Mouse (Mus musculus) stomach, embryonic 15.5 days (tissue): Measurements from ENCODE around the gene Dnmt3b. TPM values are rescaled to one million over a fixed set of nuclear protein-coding genes. Genes with fewer than 3 reads are reported as not detected.

ENCODE experiments used
- ATAC-seq: fragments of 200-750 bp; cut with Nextera tagmentation; 2 replicates; pipeline ENCODE4 v1.8.0; 2017; ENCODE audit warnings: low read depth, moderate number of reproducible peaks, moderate TSS enrichment; ENCODE audit not compliant: insufficient read depth, low FRiP score
- H3K27ac ChIP-seq: fragments of 300-500 bp; sonication (generic); 2 replicates; pipeline ENCODE4 v1.5.1; 2015; ENCODE audit warnings: mild to moderate bottlenecking, inconsistent platforms
- H3K27me3 ChIP-seq: fragments of 300-500 bp; sonication (generic); replicated peaks from 2 replicates; pipeline ENCODE4 v1.6.1; 2015; ENCODE audit warnings: inconsistent platforms
- H3K36me3 ChIP-seq: fragments of 300-500 bp; sonication (generic); 2 replicates; pipeline ENCODE4 v1.6.1; 2015; ENCODE audit warnings: inconsistent platforms
- H3K4me1 ChIP-seq: fragments of 300-500 bp; sonication (generic); 2 replicates; pipeline ENCODE4 v1.6.1; 2015; ENCODE audit warnings: inconsistent platforms
- H3K4me2 ChIP-seq: fragments of 300-500 bp; sonication (generic); 2 replicates; pipeline ENCODE4 v1.6.1; 2015; ENCODE audit warnings: mild to moderate bottlenecking, inconsistent platforms
- H3K4me3 ChIP-seq: fragments of 300-500 bp; sonication (generic); replicated peaks from 2 replicates; pipeline ENCODE4 v1.5.1; 2015; ENCODE audit warnings: inconsistent platforms
- H3K9ac ChIP-seq: fragments of 300-500 bp; sonication (generic); 2 replicates; pipeline ENCODE4 v1.6.1; 2015; ENCODE audit warnings: inconsistent platforms
- H3K9me3 ChIP-seq: fragments of 300-500 bp; sonication (generic); 2 replicates; pipeline ENCODE4 v1.6.1; 2016; ENCODE audit warnings: inconsistent platforms
- WGBS: fragments of 180-500 bp; shearing (Covaris S2); methylation state at CpG from one replicate; pipeline ENCODE4 v1.1.7; 2015; 5-methylcytosine and 5-hydroxymethylcytosine counted together
- polyA plus RNA-seq: library from polyadenylated mRNA; unstranded; fragments of >200 nt; fragmentation: Nextera tagmentation; extraction: Ambion mirVana; gene quantifications from 2 replicates; pipeline ENCODE4 v1.2.1, GENCODE M21; 2015

Dnmt3b gene
- polyA plus RNA-seq, 1 experiment from 2014 or later: 8.9 TPM

DNA sequence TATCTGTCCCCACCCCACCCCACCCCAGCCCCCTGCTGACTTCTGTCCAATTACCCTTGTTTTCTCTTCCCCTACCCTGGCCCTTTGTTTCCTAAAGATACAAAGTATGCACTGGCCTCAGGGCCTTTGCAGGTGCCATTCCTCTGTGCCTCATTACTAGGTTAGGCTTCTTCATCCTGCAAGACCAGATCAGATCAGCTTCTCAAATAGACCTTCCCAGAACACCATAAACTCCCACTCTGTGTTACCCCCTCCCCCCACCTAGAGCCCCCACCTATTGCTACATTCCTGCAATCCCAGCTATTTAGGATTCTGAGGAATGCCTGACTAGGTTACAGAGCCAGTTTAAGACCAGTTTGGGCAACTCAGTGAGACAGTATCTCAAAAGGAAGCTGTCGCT lies 37.5 kb upstream of the Dnmt3b start:
- Histone ChIP-seq H3K9me3 (no peaks in the 10 kb centered on the region), H3K27me3 (no peaks in the 10 kb centered on the region), H3K4me2 (no peak overlapping the region), H3K4me1 (peaks cover 25% of the 10 kb centered on the region), H3K4me3 (no peak overlapping the region), H3K27ac (no peak overlapping the region), H3K36me3 (no peaks in the 10 kb centered on the region), H3K9ac (no peak overlapping the region)
- no peak for ATAC-seq
- 93% methylated on average over 1 of the region's 1 CpGs for WGBS

DNA sequence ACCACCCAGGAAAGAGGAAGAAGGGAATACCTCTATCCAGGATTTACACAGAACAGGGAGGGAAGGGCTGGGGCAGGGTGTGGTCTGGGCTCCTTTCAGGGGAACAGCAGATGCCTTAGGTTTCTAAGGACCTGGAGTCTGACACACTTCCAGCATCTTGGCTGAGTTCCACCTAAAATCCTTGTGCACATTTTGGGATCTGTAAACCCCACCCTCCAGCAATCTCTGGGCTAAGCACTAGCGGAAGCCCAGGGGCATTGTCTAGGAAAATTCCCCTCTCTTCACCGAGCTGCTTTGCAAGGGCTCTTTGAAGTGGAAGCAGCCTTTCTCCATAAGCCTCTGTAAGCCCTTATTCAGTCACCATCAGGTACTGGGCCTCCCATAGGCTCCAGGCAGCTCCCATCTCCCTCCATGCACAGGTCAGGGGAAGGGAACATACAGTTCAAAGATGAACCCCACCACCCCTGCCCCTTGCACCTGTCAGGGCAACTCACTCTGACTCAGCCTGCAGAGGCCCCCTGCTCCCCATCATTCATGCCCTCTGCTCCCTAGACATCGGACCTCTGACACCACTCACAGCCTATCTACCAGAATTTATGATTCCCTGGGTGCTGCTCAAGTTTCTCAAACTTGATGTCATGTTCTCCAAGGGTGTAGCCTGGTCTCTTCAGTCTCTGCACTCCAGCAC lies 36.5 kb upstream of the Dnmt3b start:
- no peak overlapping the region for H3K27ac ChIP-seq
- no peak for ATAC-seq
- no peak overlapping the region for H3K9ac ChIP-seq
- no peaks in the 10 kb centered on the region for H3K9me3 ChIP-seq
- H3K36me3 ChIP-seq: no peaks in the 10 kb centered on the region
- H3K27me3 ChIP-seq: no peaks in the 10 kb centered on the region
- H3K4me1 ChIP-seq: peaks cover 20% of the 10 kb centered on the region
- no peak overlapping the region for H3K4me2 ChIP-seq
- WGBS: 37% methylated on average over 3 of the region's 3 CpGs
- no peak overlapping the region for H3K4me3 ChIP-seq

DNA sequence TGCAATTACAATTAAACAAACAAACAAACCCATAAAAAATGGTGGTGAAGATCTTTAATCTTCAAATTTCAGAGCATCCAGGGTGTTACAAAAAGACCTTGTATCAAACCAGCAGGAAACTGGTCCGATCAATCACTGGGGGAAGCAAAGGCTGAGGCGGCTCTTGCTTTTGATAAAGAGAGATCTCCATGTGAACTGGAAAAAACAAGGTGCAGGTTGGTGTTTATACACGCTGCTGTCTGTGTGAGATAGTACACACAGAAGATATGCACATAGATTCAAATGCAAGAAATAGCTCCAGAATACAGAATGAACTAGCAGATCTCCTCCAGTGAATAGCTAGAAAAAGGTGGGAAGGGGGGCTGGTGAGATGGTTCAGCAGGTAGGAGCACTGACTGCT lies 32.4 kb upstream of the Dnmt3b start:
- no peak overlapping the region for H3K9ac ChIP-seq
- no peak for ATAC-seq
- no peak overlapping the region for H3K4me2 ChIP-seq
- no peaks in the 10 kb centered on the region for H3K4me1 ChIP-seq
- peaks cover 25% of the 10 kb centered on the region for H3K36me3 ChIP-seq
- no peaks in the 10 kb centered on the region for H3K9me3 ChIP-seq
- no peaks in the 10 kb centered on the region for H3K27me3 ChIP-seq
- H3K4me3 ChIP-seq: no peak overlapping the region
- H3K27ac ChIP-seq: no peak overlapping the region
- WGBS: 87% methylated on average over 3 of the region's 3 CpGs

DNA sequence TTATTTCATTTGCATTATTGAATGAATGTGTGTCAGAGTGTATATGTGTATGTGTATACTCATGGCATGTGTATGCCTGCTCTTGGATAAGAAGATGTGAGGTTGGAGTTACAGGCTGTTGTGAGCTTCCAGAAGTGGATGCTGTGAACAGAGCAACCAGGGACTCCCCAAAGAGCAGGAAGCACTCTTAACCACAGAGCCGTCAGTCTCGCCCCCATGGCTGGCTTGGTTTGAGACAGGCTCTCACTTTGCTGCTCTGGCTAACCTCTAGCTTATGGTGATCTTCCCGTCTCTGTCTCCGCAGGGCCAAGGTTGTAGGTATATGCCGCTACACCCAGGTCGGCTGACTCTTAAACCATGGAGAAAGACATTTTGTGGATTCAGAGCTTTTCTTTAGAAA lies 30.8 kb upstream of the Dnmt3b start:
- ATAC-seq: no peak
- Histone ChIP-seq H3K27me3 (no peaks in the 10 kb centered on the region), H3K36me3 (peaks cover 36% of the 10 kb centered on the region)

GRCm38 (mm10) chr2:153618889-153619288 lies 30.4 kb upstream of the Dnmt3b start:
- Histone ChIP-seq H3K4me3 (no peak overlapping the region), H3K27me3 (no peaks in the 10 kb centered on the region), H3K9ac (no peak overlapping the region), H3K27ac (no peak overlapping the region), H3K4me2 (no peak overlapping the region), H3K9me3 (no peaks in the 10 kb centered on the region), H3K36me3 (peaks cover 36% of the 10 kb centered on the region), H3K4me1 (no peaks in the 10 kb centered on the region)
- 72% methylated on average over 10 of the region's 10 CpGs for WGBS
- no peak for ATAC-seq

More for the DNA sequence above, 30.8 kb upstream of the Dnmt3b start:
- H3K9me3 ChIP-seq: no peaks in the 10 kb centered on the region
- 88% methylated on average over 6 of the region's 6 CpGs for WGBS
- H3K4me2 ChIP-seq: no peak overlapping the region
- H3K4me3 ChIP-seq: no peak overlapping the region
- no peak overlapping the region for H3K9ac ChIP-seq
- no peaks in the 10 kb centered on the region for H3K4me1 ChIP-seq
- H3K27ac ChIP-seq: no peak overlapping the region

DNA sequence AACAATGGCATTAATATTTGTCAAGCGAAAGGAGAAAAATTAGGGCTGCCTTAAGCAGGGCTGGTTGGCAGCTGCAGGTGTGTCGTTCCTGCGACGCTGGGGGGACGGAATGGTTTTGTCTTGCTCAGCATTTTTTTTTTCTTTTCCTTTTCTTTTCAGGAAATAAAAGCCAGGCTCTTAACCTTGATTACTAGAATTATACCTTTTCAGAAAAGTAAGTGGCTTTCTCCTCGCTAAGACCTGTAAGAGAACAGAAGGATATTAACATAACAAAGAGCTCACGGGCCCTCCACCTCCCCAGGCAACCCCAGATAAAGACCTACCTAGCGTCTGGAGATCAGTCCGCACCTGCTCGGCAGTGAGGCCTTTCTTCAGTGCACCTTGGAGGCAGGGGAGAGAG lies 26.8 kb upstream of the Dnmt3b start:
- Histone ChIP-seq H3K4me2 (no peak overlapping the region), H3K36me3 (peaks cover 48% of the 10 kb centered on the region), H3K9me3 (no peaks in the 10 kb centered on the region), H3K9ac (no peak overlapping the region), H3K27me3 (no peaks in the 10 kb centered on the region), H3K27ac (no peak overlapping the region), H3K4me1 (no peaks in the 10 kb centered on the region), H3K4me3 (no peak overlapping the region)
- no peak for ATAC-seq
- 72% methylated on average over 10 of the region's 10 CpGs for WGBS

DNA sequence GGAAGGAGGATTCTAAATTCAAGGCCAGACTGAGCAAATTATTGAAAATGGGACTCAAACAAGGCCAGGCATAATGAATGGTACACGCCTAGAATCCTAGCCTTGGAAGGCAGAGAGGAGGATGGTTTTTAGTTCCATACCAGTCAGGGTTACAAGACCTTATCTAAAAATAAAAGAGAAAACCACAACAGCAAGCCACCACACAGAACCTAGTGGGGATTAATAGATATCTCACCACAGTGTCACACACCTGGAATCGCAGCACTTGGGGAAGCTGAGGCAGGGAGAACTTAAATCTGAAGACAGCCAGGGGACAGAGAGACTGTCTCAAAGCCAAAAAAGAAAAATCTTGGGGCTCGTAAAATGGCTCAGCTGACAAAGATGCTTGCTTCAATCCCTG lies 18.3 kb upstream of the Dnmt3b start:
- no peaks in the 10 kb centered on the region for H3K9me3 ChIP-seq
- H3K27ac ChIP-seq: no peak overlapping the region
- H3K4me3 ChIP-seq: no peak overlapping the region
- no peak overlapping the region for H3K4me2 ChIP-seq
- 75% methylated on average over 3 of the region's 3 CpGs for WGBS
- no peaks in the 10 kb centered on the region for H3K27me3 ChIP-seq
- H3K36me3 ChIP-seq: peaks cover 12% of the 10 kb centered on the region
- no peak for ATAC-seq
- H3K4me1 ChIP-seq: 0 out of 2 replicates have a peak, but pooled peaks cover 6% of the 10 kb centered on the region
- no peak overlapping the region for H3K9ac ChIP-seq

DNA sequence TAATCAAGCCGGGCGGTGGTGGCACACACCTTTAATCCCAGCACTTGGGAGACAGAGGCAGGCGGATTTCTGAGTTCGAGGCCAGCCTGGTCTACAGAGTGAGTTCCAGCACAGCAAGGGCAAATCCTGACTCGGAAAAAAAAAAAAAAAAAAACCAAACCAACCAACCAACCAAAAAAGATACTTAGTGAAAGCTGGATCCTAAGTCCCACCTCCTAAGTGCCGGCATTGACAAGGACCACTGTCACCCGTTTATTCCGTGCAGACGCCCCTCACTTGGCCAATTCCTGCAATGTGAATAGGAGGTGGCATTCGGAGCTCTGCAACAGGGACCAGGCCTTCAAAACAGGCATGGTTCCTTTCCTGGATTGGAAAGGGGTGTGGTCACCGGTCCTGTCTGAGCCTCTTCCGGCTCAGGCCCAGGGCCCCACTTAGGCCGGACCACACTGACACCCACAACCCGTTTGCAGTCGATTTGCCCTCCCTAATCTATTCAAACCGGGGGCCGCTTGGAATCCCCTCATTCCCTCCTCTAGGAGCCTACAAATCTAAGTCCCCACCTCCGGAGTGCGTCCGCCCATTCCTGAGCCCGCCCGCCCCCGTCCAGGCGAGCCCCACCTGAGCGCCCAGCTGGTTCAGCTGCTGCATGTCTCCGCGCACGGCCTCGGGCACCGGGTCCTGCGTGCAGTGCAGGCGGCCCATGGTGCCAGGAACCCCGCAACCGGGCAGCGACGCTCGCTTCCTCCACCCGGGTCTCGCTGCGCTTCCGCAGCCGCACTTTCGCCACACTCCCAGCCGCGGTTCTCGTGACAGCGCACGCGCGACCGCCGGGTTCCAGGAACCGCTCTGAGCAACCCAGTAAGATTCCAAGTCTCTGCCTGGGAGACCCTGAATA lies 17.0 kb upstream of the Dnmt3b start, which contains the start of gene Commd7:
Commd7 (minus strand) TSS at position 806 of the 895 bp plus-strand sequence.
- 0 out of 2 replicates have a peak, but pooled peaks cover 6% of the 10 kb centered on the region for H3K4me1 ChIP-seq
- H3K9ac ChIP-seq: peak within 1 kb of the TSS; percentile 87
- H3K4me2 ChIP-seq: peak within 1 kb of the TSS; percentile 60
- peak; percentile 77; the same call in 1 of the 2 replicates for ATAC-seq
- H3K36me3 ChIP-seq: peaks cover 7% of the 10 kb centered on the region; the same call in 1 of the 2 replicates
- peak within 1 kb of the TSS; percentile 81 for H3K4me3 ChIP-seq
- 3% methylated on average over 53 of the region's 53 CpGs for WGBS
- peak within 1 kb of the TSS; percentile 93 for H3K27ac ChIP-seq
- no peaks in the 10 kb centered on the region for H3K27me3 ChIP-seq
- H3K9me3 ChIP-seq: no peaks in the 10 kb centered on the region

- peak overlapping the region; percentile 60 for H3K4me2 ChIP-seq
- H3K9me3 ChIP-seq: no peaks in the 10 kb centered on the region
- H3K9ac ChIP-seq: peak overlapping the region; percentile 87
- H3K36me3 ChIP-seq: peaks cover 6% of the 10 kb centered on the region; the same call in 1 of the 2 replicates
- ATAC-seq: no peak
- 13% methylated on average over 2 of the region's 2 CpGs for WGBS
- H3K4me1 ChIP-seq: 0 out of 2 replicates have a peak, but pooled peaks cover 6% of the 10 kb centered on the region
- H3K27ac ChIP-seq: peak overlapping the region; percentile 93
- H3K27me3 ChIP-seq: no peaks in the 10 kb centered on the region
- peak overlapping the region; percentile 81 for H3K4me3 ChIP-seq
Observed at GRCm38 (mm10) chr2:153632871-153633226, 16.4 kb upstream of the Dnmt3b start.

- peaks cover 3% of the 10 kb centered on the region; the same call in 1 of the 2 replicates for H3K36me3 ChIP-seq
- WGBS: 60% methylated on average over 5 of the region's 5 CpGs
- H3K4me2 ChIP-seq: peak overlapping the region; percentile 60
- 0 out of 2 replicates have a peak, but pooled peaks cover 6% of the 10 kb centered on the region for H3K4me1 ChIP-seq
- no peak overlapping the region for H3K4me3 ChIP-seq
- H3K9ac ChIP-seq: no peak overlapping the region
- peak overlapping the region; percentile 93; the same call in 1 of the 2 replicates for H3K27ac ChIP-seq
- H3K27me3 ChIP-seq: no peaks in the 10 kb centered on the region
- 0 out of 2 replicates have a peak, but pooled peaks have one; percentile 23 for ATAC-seq
- no peaks in the 10 kb centered on the region for H3K9me3 ChIP-seq
Observed at GRCm38 (mm10) chr2:153633259-153633658, 16.0 kb upstream of the Dnmt3b start.

- Histone ChIP-seq H3K27ac (no peak overlapping the region), H3K4me3 (no peak overlapping the region), H3K9ac (no peak overlapping the region), H3K4me2 (no peak overlapping the region), H3K9me3 (no peaks in the 10 kb centered on the region), H3K27me3 (0 out of 2 replicates have a peak, but pooled peaks cover 5% of the 10 kb centered on the region), H3K36me3 (no peaks in the 10 kb centered on the region), H3K4me1 (no peaks in the 10 kb centered on the region)
- WGBS: 33% methylated on average over 15 of the region's 15 CpGs
- ATAC-seq: no peak
Observed at GRCm38 (mm10) chr2:153638977-153639680, 10.1 kb upstream of the Dnmt3b start.
